Mouse (Mus musculus) inflammation-experienced regulatory T-cells (primary cell): ENCODE measurements around the gene Dgkz. TPM values are rescaled to one million over a fixed set of nuclear protein-coding genes. Genes with fewer than 3 reads are reported as not detected.

Source experiments
- polyA plus RNA-seq, 2 experiments: library from polyadenylated mRNA; unstranded; fragments of 100-300 nt; shearing (Covaris generic); gene quantifications; one replicate each; pipeline ENCODE4 v1.2.1; 2017

Dgkz gene
- 100 to 1,000 TPM; 315 to 316 TPM for polyA plus RNA-seq

DNA sequence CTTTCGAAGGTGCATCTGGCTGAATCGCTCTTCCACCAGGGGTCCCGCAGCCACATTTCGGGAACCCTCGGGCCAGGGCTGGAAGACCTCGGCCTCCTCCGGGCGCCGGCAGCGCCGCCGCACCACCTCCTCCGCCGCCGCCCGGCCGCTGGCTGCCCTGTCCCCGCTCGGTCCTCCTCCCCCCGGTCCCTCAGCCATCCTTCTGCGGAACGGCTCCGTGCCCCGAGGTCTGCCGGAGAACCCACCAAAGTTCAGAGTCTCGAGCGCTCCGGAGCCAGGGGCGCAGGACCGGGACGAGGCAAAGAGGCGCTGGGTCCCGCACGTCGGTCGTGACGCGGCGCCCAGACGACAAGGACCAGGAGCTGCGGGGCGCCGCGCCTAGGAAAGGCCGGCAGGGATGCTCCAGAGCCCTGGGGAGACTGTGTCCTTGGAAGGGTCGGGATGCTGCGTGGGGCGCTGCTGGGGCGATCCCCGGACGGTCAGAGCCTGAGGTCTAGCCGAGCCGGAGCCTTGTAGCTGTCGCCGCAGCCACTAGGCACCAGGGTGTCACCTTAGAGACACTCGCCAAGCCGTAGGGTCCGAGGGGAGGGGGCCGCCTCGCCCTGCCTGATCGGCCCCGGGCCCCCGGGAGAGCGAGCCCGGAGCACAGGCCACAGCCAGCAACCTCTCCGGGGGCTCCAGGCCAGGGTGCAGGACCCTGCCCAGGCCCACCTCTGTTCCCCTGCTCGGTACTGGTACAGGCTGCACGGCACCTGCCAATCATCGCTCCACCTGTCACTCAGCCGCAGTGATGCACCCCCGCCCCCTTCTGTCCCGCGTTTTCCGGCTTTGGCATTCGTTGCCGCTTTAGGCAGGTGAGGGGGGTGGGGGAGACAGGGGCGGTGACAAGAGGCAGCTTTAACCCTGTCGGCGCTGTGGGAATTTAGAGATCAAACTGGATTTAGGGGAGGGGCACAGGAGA, at the start of gene Dgkz:
Dgkz (minus strand) TSS at position 284 of the 961 bp plus-strand sequence.

DNA sequence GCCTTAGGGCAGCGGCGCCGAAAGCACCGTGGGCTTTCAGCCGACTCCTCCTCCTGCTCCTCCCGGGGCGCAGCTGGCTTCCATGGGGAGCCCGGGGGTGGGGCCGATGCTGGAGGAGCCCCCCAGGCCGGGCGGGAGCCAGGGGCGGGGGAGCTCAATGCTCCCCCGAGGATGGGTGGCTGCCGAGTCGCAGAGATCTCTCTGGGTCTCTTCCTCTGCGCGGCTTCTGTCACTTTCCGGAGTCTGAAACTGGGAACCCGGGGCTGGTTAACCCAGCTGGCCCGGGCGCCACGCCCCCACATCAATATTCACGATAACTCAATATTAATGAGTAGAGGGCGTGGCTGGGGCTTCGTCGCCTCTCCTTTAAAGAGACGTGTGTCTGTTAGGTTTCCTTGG, 48.6 kb upstream of the Dgkz start, which contains the start of gene Creb3l1:
Creb3l1 (minus strand) TSS at position 229 of the 399 bp plus-strand sequence.

GRCm38 (mm10) chr2:91945483-91945882, 30.2 kb downstream of the Dgkz start, which contains the start of gene Gm9821:
Gm9821 (plus strand) TSS chr2:91945703.

GRCm38 (mm10) chr2:91932160-91932711, 43.4 kb downstream of the Dgkz start, which contains the start of gene Mdk:
Mdk (minus strand) TSS chr2:91932297.

DNA sequence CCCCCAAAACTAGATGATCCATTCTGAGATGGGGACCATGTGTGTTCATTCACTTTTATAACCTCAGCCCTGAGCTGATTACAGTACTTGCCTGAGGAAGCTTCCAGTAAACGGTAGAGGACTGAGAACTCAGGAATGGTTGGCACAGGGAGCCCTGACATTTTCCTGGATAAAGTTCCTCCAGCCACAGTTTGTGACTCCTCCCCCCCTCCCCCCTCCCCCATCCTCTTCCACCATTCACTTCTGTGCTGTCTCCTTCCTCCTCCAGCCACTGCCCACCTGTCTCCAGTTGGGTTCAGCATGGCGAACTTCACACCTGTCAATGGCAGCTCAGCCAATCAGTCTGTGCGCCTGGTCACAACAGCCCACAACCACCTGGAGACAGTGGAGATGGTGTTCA, 48.7 kb downstream of the Dgkz start, which contains the start of gene Chrm4:
Chrm4 (plus strand) TSS at position 301 of the 400 bp plus-strand sequence.

Other genes starting within 250 kb of the Dgkz start
- gene Ambra1, start 245.7 kb downstream of the Dgkz start, polyA plus RNA-seq: 10 to 100 TPM; 42.6 to 45.0 TPM
- gene Chrm4, start 48.6 kb downstream of the Dgkz start, polyA plus RNA-seq: 1 to 10 TPM in 1 of 2 experiments, under 1 TPM in 1; 0.45 to 1.1 TPM
- gene Mdk, start 43.6 kb downstream of the Dgkz start, polyA plus RNA-seq: 1 to 10 TPM; 1.1 to 1.2 TPM
- gene Gm9821, start 30.2 kb downstream of the Dgkz start, polyA plus RNA-seq: under 1 TPM in 1 of 2 experiments, not detected in 1; 0.35 TPM
- 1 to 10 TPM; 2.7 to 2.9 TPM for gene Creb3l1, start 48.6 kb upstream of the Dgkz start, polyA plus RNA-seq
- 10 to 100 TPM; 53.8 to 62.4 TPM for gene Phf21a, start 117.3 kb upstream of the Dgkz start, polyA plus RNA-seq